In genomic region chr5:140073671-140074116, GRCm38 (mm10) we compare ENCODE assay signal across 14 mouse cellular contexts.
DNase-seq lines count a peak whose midpoint lies in the region; ATAC-seq lines count a peak whose summit lies in the region.
"Had no signal": no experiment of that assay in that cellular context is flagged by ENCODE, and none has a peak within 500 bp of the region (broad histone marks: within the 10 kb centered on the region; RNA-seq: fewer than 3 reads in every experiment).

No protein-coding gene starts in this region.

- H3K27ac ChIP-seq in midbrain, embryonic 12.5 days (replicated peaks), result peak overlapping the region; percentile 63
- H3K27ac ChIP-seq: liver, embryonic 12.5 days had no signal

- H3K4me1 ChIP-seq in midbrain, embryonic 12.5 days, result peaks cover 26% of the 10 kb centered on the region
- H3K4me1 ChIP-seq: liver, embryonic 12.5 days had no signal

- H3K9me3 ChIP-seq in midbrain, embryonic 12.5 days, result no peaks in the 10 kb centered on the region
- H3K9me3 ChIP-seq: liver, embryonic 12.5 days had no signal

- DNase-seq in right cerebral cortex, postnatal 10 days (ENCODE audit: low spot score in 2 of 2), result peak; percentile 60 to 66
- no peak for DNase-seq in right cerebral cortex, postnatal 25 days
- DNase-seq in forelimb bud, embryonic 11.5 days (ENCODE audit: low read depth, low spot score), result peak; percentile 11
- no peak for DNase-seq in gastrocnemius, postnatal 14 days
- no peak for DNase-seq in T-cell, adult 2 months (ENCODE audit: low spot score)
- no peak for DNase-seq in heart, postnatal 25 days (ENCODE audit: low spot score)
- DNase-seq: adrenal gland, postnatal 25 days; cerebellum, adult 9-11 months; lung, postnatal 4 days had no signal

- no peak overlapping the region for H3K4me3 ChIP-seq in midbrain, embryonic 12.5 days
- H3K4me3 ChIP-seq: liver, embryonic 12.5 days had no signal

- no peaks in the 10 kb centered on the region for H3K36me3 ChIP-seq in midbrain, embryonic 12.5 days

- 0 out of 2 replicates have a peak, but pooled peaks have one; percentile 49 for ATAC-seq in midbrain, embryonic 12.5 days (ENCODE audit: low FRiP score, low read depth)
- no peak for ATAC-seq in megakaryocyte progenitor cell, adult 5-6 weeks (replicated peaks; ENCODE audit: poor library complexity)
- ATAC-seq: intestine, postnatal 0 days; liver, embryonic 12.5 days had no signal

- 36% methylated on average over 12 of the region's 12 CpGs for WGBS in midbrain, embryonic 12.5 days

- H3K27me3 ChIP-seq in midbrain, embryonic 12.5 days, result no peaks in the 10 kb centered on the region
- H3K27me3 ChIP-seq: liver, embryonic 12.5 days had no signal

- H3K9ac ChIP-seq in midbrain, embryonic 12.5 days (replicated peaks), result no peak overlapping the region
- H3K9ac ChIP-seq: liver, embryonic 12.5 days had no signal

- no peak overlapping the region for H3K4me2 ChIP-seq in midbrain, embryonic 12.5 days (replicated peaks)
- H3K4me2 ChIP-seq: heart, embryonic 11.5 days; liver, embryonic 12.5 days had no signal

- intact Hi-C loops in gastrocnemius, postnatal 14 days (cut with DNase I; ENCODE audit: low total_unique reads), result no loop called here
- intact Hi-C loops in heart, postnatal 25 days (cut with DNase I), result no loop called here

Comparison
In these comparisons a context has a peak if more than half of its experiments do, and no peak if none do; other contexts are left out.
1. DNase-seq: peak in right cerebral cortex, postnatal 10 days (2 of 2) and forelimb bud, embryonic 11.5 days (single experiment); none in right cerebral cortex, postnatal 25 days (single experiment), gastrocnemius, postnatal 14 days (single experiment), T-cell, adult 2 months (single experiment) and heart, postnatal 25 days (single experiment).